Mouse (Mus musculus) embryo, embryonic 9.5 days (tissue): ENCODE results near the gene Uqcr10.
"Not testable (repeated sequence)": the region's sequence is repeated elsewhere in the genome, so short reads cannot be mapped to it uniquely, and the experiment has no call there.

Experiments used
- DNase-seq: peaks from one replicate; pipeline ENCODE4 v3.0.0-alpha.2; 2017; ENCODE audit errors: extremely low spot score

The Uqcr10 gene

GRCm38 (mm10) chr11:4715596-4715995 lies 11.5 kb upstream of the Uqcr10 start:
- DNase-seq = no peak

GRCm38 (mm10) chr11:4714727-4715126 lies 10.6 kb upstream of the Uqcr10 start:
- no peak for DNase-seq

DNA sequence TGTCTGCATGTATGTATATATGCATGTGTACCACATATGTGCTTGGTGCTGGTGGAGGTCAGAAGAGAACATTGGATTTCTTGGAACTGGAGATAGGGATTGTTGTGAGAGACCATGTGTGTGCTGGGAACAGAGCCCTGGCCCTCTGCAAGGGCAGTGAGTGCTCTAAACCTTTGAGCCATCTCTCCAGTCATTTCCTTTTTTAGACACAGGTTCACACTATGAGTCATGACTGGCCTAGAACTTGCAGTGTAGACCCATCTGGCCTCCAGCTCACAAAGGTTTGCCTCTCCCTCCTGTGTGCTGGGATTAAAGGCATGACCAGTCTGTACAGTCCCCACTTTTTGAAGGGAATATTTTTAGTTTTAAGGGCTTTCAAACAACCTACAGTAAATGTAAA lies 8.7 kb upstream of the Uqcr10 start:
- no peak for DNase-seq

GRCm38 (mm10) chr11:4710188-4710587 lies 6.0 kb upstream of the Uqcr10 start:
- DNase-seq = not testable (repeated sequence)

GRCm38 (mm10) chr11:4705178-4705577 lies 1.0 kb upstream of the Uqcr10 start:
- no peak for DNase-seq

GRCm38 (mm10) chr11:4703688-4704071 lies 462 bp downstream of the Uqcr10 start:
- DNase-seq = no peak

GRCm38 (mm10) chr11:4700726-4701125 lies 3.4 kb downstream of the Uqcr10 start:
- DNase-seq = no peak

GRCm38 (mm10) chr11:4697043-4697983 lies 6.8 kb downstream of the Uqcr10 start:
- no peak for DNase-seq

GRCm38 (mm10) chr11:4692162-4692561 lies 12.0 kb downstream of the Uqcr10 start:
- no peak for DNase-seq

DNA sequence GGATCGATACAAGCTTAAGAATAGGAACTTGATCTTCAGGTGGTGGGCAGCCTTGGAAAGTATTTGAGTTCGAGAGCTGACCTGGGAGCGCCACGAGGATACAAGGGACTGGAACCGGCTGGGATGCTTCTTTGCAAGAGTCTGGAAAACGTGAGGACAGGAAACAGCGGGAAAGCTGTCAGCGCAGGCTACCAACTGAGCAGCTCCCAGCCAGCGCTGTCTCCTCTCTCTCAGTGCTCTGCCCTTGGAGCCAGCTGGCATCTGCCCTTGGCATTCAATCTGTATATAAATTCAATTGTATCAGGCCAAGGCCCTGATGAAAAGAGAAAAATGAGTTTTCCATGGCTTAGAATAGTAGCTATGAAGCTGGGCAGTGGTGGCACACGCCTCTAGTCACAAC lies 12.9 kb downstream of the Uqcr10 start:
- no peak for DNase-seq

DNA sequence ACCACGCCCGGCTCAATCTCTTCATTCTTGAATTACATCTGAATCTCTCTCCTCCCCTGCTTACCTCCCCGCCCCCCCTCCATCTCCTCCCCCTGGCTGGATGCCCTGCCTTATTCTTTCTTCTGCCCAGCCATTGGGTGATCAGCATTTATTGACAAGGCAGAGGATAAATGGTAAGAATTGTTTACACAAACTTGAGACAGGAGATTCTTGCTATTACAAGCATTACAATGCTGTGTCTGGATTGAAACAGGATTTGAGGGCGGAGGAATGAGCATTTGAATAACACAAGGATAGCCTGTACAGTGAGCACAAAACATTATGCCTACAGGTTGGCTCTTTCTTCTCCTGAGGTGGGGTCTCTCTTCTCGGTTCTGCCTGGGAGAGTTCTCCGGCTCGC lies 13.8 kb downstream of the Uqcr10 start:
- no peak for DNase-seq

DNA sequence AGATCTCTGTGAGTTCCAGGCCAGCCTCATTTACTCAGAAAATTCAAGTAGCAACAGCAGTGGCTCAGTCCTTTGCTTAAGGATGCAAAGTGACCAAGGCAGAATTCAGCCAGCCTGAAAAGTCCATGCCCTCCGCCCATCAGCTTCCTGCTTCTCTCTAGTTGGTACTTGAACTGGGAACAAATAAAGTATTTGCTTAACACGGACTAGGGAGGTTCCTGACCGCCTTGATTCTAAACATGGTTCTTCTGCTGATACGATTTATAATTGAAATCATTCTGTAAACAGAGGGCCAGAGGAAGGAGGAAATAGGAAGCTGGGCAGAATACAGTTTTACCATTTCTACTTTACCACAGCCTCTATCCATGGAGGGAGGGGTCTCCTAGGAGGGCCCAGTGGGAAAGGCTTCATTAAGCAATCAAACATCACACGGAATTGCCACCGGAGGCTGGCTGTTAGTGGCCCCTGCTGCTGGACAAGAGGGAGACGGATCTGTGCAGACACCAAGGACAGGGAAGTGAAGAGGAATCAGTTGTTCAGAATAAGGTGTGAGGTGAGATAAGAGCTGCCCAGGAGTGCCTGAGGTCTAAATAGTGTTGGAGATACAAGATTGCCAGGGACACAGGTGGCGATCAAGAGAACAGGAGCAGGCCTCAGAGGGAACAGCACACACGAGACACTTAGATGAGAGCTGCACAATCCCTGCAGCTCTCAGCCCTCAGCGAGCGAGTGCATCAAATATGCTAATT lies 15.3 kb downstream of the Uqcr10 start:
- no peak for DNase-seq

DNA sequence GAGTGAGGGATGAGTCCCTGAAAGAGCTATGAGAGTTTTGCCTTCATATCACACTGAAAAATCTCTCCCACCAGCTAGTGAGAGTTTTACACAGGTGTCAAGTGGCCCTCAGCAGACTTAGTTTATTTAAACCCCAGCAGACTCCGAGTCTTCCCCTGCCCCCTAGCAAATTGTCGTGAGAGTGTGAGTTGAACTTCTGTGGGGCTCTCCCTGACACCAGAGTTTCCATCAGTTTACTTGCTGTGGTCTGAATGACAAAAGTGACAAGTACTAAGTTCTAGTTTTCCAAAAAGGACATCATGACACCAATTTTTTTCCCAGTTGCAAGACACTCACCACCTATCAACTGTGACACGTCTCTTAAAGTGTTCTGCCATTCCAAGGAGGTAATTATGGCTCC lies 16.3 kb downstream of the Uqcr10 start:
- DNase-seq = no peak

DNA sequence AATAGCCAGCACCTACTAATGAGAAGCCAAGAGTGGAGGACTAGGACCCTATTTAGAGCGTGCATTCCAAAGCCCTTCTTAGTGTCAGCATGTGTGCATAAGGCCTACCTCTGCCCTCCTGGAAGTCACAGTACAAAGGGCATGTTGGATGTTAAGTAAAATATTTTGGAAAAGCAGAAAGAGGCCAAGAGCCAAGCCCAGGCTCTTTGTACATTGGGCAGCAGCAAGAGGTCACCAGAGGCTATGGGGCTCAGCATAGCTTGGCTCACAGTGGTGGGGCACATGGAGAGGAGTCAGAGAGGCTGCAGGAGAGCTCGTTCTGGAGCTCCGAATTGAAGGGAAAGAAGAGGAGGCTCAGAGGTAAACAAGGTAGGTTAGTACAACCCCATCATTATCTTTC lies 17.1 kb downstream of the Uqcr10 start:
- no peak for DNase-seq

DNA sequence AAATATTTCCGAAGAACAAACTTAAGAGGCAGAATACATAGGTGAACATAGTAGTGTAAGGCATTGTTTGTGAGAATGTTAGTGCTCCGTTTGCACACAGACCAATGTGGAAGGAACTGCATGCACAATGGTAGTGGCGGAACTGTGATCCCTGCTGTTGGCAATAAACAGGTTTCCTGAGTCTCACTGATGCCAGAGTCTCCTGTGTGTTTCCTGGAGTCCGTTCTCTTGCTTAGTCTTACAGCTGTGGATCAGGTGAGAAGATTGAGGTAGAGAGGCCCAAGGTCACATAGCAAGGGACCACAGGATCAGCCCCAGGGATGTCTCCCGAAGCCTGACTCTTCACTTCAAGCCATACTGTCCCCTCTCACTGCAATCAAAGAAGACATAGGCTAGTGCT lies 18.6 kb downstream of the Uqcr10 start:
- no peak for DNase-seq

GRCm38 (mm10) chr11:4685071-4685470 lies 19.1 kb downstream of the Uqcr10 start:
- no peak for DNase-seq

DNA sequence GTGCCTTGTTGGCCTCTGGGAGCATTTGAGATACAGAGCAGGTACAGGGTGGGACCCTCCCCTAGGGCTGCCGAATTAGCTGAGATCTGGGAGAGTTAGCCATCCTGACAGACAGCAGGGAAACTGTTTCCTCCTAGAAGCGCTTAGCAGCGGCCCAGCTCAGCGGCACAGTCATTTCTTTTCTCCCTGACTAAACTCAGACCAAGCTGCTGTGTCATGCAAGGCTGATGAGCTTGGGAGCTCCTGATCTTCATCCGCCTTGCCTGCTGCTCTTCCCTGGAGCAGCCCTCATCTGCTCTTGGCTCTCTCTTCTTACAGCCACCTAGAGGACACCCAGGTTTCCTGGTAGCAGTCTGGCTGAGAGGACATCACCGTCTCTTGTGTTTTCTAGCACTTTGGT lies 20.0 kb downstream of the Uqcr10 start:
- DNase-seq = no peak

DNA sequence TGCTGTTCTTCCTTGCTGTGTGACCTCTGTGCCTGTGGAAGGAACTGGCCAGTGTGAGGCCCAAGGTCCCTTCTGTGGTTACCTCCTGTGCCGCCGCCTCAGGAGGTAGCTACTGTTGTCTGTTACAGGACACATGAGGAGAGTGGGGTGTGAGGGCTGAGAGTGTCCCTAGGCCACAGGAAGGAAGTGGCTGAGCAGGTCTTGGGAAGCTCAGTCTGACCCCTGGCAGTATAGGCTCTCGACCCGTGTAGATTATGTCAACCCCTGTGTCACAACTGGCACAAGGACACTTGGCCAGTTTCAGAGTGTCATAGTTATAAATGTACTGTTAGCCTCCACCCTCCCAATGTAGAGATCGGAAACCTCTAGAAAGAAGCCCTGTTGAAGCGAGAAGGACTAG lies 20.6 kb downstream of the Uqcr10 start:
- no peak for DNase-seq

DNA sequence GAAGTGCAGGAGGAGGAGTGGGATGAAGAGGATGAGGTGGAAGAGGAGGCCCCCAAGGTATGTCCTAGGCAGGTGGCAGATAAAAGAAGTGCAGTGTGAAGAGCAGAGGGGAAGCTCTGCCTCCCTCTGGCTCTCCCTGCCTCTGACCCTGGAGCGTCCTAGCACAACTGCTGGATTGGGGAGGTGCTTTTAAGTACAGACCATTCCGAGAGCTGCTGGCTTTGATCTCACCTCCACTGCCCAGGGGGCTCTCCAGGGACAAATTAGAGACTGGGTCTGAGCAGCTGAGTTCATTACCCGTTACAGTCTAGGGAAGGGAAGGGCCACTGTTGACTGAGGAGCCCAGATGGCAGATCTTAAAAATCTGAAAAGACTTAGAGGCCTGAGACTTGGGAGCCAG lies 24.0 kb downstream of the Uqcr10 start:
- no peak for DNase-seq

DNA sequence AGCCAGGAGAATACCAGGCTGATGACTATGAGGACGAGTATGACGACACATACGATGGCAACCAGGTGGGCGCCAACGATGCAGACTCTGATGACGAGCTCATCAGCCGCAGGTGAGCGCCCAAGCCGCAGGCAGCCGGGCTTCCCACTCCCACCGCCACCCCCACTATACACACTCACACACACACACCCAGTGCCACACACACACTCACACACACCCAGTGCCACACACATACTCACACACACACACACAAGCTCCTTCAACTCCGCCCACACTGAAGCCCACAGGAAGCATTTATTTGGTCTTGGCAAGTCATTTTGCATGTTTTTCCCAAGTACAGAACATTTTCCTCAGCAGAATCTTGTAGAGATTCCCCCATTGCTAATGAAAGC lies 24.7 kb downstream of the Uqcr10 start:
- no peak for DNase-seq

GRCm38 (mm10) chr11:4678700-4679440 lies 25.3 kb downstream of the Uqcr10 start:
- DNase-seq = no peak

DNA sequence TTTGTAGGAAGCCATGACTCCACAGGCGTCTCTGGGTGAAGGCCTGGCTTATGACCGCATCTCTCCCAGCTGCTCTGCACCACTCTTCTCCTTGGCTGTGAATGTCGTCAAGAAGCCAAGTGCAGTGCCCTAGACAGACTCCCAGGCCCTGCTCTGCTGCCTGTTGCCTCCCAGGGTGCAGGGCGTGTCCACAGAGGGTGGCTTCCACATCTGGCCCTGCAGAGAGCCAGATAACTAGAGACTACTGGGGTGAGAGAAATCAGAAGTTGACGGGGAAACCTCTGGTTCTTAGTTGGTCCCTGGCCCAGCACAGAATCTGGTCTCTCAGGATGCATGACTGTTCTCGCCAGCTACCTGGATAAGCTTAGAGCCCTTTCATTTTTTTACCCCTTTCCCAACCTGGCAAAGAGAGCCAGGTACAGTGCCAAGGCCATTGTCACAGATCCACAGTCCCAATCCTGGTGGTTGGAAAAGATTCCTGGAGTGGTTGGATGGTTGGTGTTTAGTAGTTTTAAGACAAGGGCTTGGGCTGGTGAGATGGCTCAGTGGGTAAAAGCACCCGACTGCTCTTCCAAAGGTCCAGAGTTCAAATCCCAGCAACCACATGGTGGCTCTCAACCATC lies 26.8 kb downstream of the Uqcr10 start:
- DNase-seq = no peak
